Mouse (Mus musculus) heart, adult 2 months (tissue): ENCODE measurements at regions not wholly inside any gene's neighbourhood (a gene's known extent, or its start where the extent isn't known, plus 50 kb on each side); places are given as distances from the start of the nearest gene placed in this dataset.
A peak's percentile ranks its signal among the peaks of the same experiment; 100 is the strongest.

Source experiments
- DNase-seq, 2 experiments: peaks; one replicate each; pipeline ENCODE4 v3.0.0; 2021
- H3K27ac ChIP-seq: fragments of 200-600 bp; 2 replicates; pipeline ENCODE4 v1.8.1; 2022
- H3K27me3 ChIP-seq: fragments of 200-500 bp; 2 replicates; pipeline ENCODE4 v1.6.1; 2012; ENCODE audit warnings: mild to moderate bottlenecking, low read length, inconsistent platforms, mixed read lengths; ENCODE audit not compliant: control insufficient read depth, insufficient read depth
- H3K36me3 ChIP-seq: fragments of 200-500 bp; 2 replicates; pipeline ENCODE4 v1.6.1; 2012; ENCODE audit warnings: low read length, inconsistent platforms; ENCODE audit not compliant: control insufficient read depth, insufficient read depth
- H3K4me1 ChIP-seq: fragments of 200-500 bp; 2 replicates; pipeline ENCODE4 v1.6.1; 2011; ENCODE audit warnings: low read length; ENCODE audit not compliant: control insufficient read depth, insufficient read depth
- H3K4me3 ChIP-seq: fragments of 200-600 bp; 2 replicates; pipeline ENCODE4 v1.8.1; 2022
- H3K79me2 ChIP-seq: fragments of 200-500 bp; replicated peaks from 2 replicates; pipeline ENCODE4 v1.6.1; 2012; ENCODE audit warnings: mild to moderate bottlenecking, inconsistent platforms, low read length, moderate library complexity, mixed read lengths; ENCODE audit not compliant: control insufficient read depth, insufficient read depth
- H3K9ac ChIP-seq: fragments of 200-500 bp; 2 replicates; pipeline ENCODE4 v1.6.1; 2012; ENCODE audit warnings: low read depth, mild to moderate bottlenecking, control low read depth, inconsistent platforms, low read length, mixed read lengths
- CTCF ChIP-seq: fragments of 200-600 bp; IDR thresholded peaks from 2 replicates; pipeline ENCODE4 v1.8.1; 2022; ENCODE audit warnings: antibody characterized with exemption, mild to moderate bottlenecking, moderate library complexity
- EP300 ChIP-seq: fragments of 200-500 bp; IDR thresholded peaks from 2 replicates; pipeline ENCODE4 v1.6.1; 2011; ENCODE audit warnings: low read depth, low read length, control low read depth; ENCODE audit not compliant: insufficient read depth
- POLR2A ChIP-seq: fragments of 200-500 bp; IDR thresholded peaks from 2 replicates; pipeline ENCODE4 v1.6.1; 2011; ENCODE audit warnings: mild to moderate bottlenecking, low read depth, low read length, control low read depth; ENCODE audit not compliant: insufficient read depth
- WGBS: fragments of 180-500 bp; shearing (Covaris S2); methylation state at CpG from one replicate; pipeline ENCODE4 v1.1.7; 2018; 5-methylcytosine and 5-hydroxymethylcytosine counted together
- intact Hi-C: fragments of 180-260 bp; cut with DNase I; formaldehyde crosslinking; loops from one replicate; pipeline ENCODE4 v1.15.1; 2025

DNA sequence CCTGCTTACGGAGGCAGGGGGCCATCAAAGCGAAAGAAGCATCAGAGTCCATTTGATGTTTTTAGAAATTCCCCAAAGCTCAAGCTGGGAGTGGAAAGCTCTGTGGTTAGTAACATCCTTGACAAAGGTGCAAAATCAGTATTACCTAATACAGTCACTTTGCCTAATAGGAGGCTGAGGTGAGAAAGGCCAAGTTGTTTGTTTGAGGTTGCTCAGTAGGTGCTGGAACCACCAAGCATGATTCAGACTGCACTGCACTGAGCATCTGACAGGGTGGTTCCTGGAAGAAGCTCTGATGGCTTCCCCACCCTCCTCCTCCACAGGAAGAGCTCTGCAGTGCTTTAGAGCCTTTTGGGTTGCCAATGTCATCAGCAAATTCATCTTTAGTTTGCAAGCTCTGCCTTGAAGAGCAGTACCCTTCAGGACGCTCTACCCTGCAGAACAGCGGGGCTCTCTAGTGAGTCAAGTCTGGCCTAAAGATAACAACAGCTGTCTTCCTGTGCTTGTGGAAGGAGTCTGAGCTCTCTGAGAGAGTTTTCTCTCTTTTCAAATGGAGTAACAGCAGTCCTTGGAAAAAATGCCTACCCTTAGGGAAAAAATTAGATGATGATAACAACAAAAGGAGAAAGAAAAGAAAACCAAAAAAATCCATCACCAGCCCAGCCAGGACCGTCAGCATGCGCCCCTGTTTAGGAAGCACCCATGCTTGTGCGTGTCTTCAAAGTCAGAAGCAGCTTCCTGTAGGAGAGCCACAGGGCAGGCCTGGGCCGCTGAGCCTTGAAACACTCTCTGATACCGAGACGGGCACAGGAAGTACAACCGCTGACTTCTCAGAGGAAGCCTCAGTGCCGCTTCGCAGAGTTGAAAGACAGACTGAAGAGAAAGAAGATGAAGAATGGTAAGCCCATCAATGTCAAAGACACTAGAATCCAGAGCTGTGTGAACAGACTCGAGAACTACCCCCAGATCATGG, 75.6 kb upstream of the Sp4 start:
- H3K27ac ChIP-seq: no peak overlapping the region
- no peak overlapping the region for H3K9ac ChIP-seq
- H3K4me1 ChIP-seq: no peaks in the 10 kb centered on the region
- TF ChIP-seq CTCF: no peak
- TF ChIP-seq POLR2A: no peak
- TF ChIP-seq EP300: no peak
- H3K4me3 ChIP-seq: no peak overlapping the region
- intact Hi-C loops: no loop called here
- 46% methylated on average over 14 of the region's 14 CpGs for WGBS
- H3K36me3 ChIP-seq: no peaks in the 10 kb centered on the region
- peak in 1 of 2 experiments; percentile 28 for DNase-seq
- no peaks in the 10 kb centered on the region for H3K79me2 ChIP-seq
- H3K27me3 ChIP-seq: no peaks in the 10 kb centered on the region

DNA sequence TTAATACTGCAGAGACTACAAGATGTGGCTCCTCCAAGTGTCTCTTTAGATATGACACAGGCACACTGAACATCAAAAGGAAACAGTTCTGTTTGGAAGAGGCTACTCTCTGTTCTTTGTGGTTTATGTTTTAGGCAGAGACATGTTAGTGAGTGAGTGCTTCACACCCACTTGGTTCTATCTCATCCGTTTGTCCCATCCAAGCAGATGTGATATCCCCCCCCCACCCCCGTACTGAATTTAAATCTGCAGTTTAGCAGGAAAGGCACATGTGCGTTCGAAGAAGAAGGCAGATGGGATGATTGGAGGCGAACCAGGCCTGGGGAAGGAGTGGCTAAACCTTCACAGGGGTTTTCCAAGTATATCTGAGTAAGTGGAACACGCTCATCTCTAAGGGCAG, 72.0 kb upstream of the Sp4 start:
- no peak for TF ChIP-seq EP300
- no peak for TF ChIP-seq POLR2A
- no peak for TF ChIP-seq CTCF
- H3K4me1 ChIP-seq: no peaks in the 10 kb centered on the region
- no peak overlapping the region for H3K4me3 ChIP-seq
- H3K79me2 ChIP-seq: no peaks in the 10 kb centered on the region
- intact Hi-C loops: no loop called here
- H3K36me3 ChIP-seq: no peaks in the 10 kb centered on the region
- no peak overlapping the region for H3K9ac ChIP-seq
- no peak overlapping the region for H3K27ac ChIP-seq
- H3K27me3 ChIP-seq: no peaks in the 10 kb centered on the region
- WGBS: 76% methylated on average over 6 of the region's 6 CpGs
- DNase-seq: no peak

DNA sequence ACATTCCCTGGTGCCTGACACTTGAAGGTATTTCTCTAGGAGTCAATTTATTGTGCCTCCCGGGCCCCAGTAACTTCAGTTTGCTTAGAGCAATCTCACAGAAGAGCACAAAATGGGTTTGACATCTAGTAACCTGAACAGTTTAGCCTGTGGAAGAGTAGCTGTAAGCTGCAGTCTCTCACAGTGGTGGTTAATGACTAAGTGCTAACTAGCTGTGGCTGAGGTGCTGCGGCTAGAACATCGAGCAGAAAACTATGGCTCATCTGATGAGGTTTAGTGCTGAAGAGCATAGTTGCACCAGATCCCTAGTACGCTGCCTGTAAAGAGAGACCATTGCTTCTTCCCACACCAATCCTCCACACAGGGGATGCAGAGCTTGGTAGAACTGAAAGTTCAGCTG, 70.7 kb upstream of the Sp4 start:
- intact Hi-C loops: no loop called here
- TF ChIP-seq CTCF (no peak), POLR2A (no peak), EP300 (no peak)
- WGBS: 89% methylated on average over 4 of the region's 4 CpGs

DNA sequence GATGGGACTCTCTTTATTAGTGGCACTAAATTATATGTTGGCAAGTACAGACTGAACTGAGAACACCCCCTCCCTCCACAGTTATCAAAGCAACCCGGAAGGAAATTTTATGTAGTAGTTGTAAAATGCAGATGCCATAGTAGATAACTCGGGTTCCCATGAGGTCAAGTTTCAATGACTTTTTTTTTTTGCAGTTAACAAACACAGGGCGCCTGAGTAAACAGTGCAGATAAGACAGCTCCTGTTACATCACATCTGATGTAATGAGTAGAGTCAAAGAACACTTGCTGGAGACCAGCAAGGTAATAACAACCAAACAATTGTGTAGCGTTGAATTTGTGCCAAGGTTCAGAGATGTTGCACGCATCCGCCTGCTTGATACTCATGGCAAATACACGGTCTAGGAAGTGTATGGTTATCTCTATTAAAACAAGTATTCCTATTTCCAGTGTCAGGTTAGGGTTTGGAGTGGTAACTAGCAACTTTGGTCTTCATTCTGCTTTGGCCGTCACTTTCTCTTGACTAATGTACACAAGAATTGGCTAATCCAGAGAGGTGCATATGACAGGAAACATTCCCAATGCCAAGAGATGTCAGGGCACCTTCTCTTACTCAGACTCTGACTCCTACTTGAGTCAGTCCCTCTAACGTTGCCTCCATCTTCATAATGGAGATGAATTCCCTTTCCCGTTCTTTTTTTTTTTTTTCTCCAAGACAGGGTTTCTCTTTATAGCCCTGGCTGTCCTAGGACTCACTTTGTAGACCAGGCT, 66.3 kb upstream of the Sp4 start:
- Histone ChIP-seq H3K36me3 (no peaks in the 10 kb centered on the region), H3K27ac (no peak overlapping the region), H3K9ac (no peak overlapping the region), H3K79me2 (no peaks in the 10 kb centered on the region), H3K4me3 (no peak overlapping the region), H3K4me1 (no peaks in the 10 kb centered on the region), H3K27me3 (no peaks in the 10 kb centered on the region)
- WGBS: 43% methylated on average over 10 of the region's 10 CpGs
- DNase-seq: no peak
- TF ChIP-seq CTCF: no peak
- TF ChIP-seq POLR2A: no peak
- no peak for TF ChIP-seq EP300
- intact Hi-C loops: no loop called here

More for the DNA sequence above, 70.7 kb upstream of the Sp4 start:
- Histone ChIP-seq H3K4me1 (no peaks in the 10 kb centered on the region), H3K9ac (no peak overlapping the region), H3K79me2 (no peaks in the 10 kb centered on the region), H3K27ac (no peak overlapping the region), H3K4me3 (no peak overlapping the region), H3K27me3 (no peaks in the 10 kb centered on the region), H3K36me3 (no peaks in the 10 kb centered on the region)
- no peak for DNase-seq

DNA sequence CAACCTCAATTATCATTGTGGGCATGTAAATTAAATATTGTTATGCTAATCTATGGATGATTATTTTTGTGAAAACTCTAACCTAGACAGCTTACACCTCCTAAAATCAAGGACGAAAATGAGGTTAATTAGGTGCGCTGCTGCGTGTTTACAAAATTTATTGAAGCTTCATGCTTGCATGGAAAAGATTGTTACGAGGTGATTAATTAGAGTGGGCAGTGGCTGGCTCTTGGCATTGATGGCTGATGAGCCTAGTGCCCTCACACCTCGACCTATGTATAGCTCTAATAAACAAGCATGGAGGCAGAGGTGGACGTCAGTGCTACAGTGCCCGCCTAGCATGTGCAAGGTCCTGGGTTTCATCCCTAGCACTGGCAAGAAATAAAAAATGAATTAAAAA, 51.6 kb upstream of the Sp4 start:
- H3K9ac ChIP-seq: no peak overlapping the region
- no peaks in the 10 kb centered on the region for H3K4me1 ChIP-seq
- 87% methylated on average over 7 of the region's 7 CpGs for WGBS
- H3K4me3 ChIP-seq: no peak overlapping the region
- no peak for TF ChIP-seq POLR2A
- TF ChIP-seq EP300: no peak
- TF ChIP-seq CTCF: no peak
- no peak overlapping the region for H3K27ac ChIP-seq
- DNase-seq: no peak
- H3K27me3 ChIP-seq: no peaks in the 10 kb centered on the region
- H3K36me3 ChIP-seq: no peaks in the 10 kb centered on the region
- H3K79me2 ChIP-seq: no peaks in the 10 kb centered on the region
- intact Hi-C loops: no loop called here

DNA sequence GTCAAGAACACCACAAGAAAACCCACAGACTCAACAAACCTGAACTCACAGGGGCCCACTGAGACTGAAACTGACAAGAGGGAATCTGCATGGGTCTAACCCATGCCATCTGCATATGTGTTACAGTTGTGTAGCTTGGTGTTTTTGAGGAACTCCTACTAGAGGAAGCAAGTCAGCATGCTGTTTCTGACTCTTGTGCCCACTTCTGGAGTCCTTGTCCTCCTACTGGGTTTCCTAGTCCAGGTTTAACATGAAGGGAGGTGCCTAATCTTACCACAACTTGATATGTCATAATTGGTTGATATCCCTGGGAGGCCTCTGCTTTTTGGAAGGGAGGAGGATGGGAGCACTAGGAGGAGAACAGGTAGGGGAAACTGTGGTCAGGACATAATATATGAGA, 50.2 kb upstream of the Sp4 start:
- intact Hi-C loops: no loop called here
- DNase-seq: no peak

More for the DNA sequence above, 50.2 kb upstream of the Sp4 start:
- H3K4me3 ChIP-seq: no peak overlapping the region
- no peak for TF ChIP-seq CTCF
- no peak for TF ChIP-seq POLR2A
- TF ChIP-seq EP300: no peak
- H3K27me3 ChIP-seq: no peaks in the 10 kb centered on the region
- no peak overlapping the region for H3K27ac ChIP-seq
- H3K4me1 ChIP-seq: no peaks in the 10 kb centered on the region
- H3K9ac ChIP-seq: no peak overlapping the region
- no peaks in the 10 kb centered on the region for H3K36me3 ChIP-seq
- H3K79me2 ChIP-seq: no peaks in the 10 kb centered on the region
